Comparison of ENCODE assay signal across 8 mouse cellular contexts in genomic region chr1:164770611-164771010, GRCm38 (mm10). TPM values are rescaled to one million over a fixed set of nuclear protein-coding genes. Genes with fewer than 3 reads are reported as not detected.
DNase-seq lines count a peak whose midpoint lies in the region; ATAC-seq and TF ChIP-seq lines count a peak whose summit lies in the region.

No protein-coding gene starts in this region.

- H3K4me1 ChIP-seq in heart, embryonic 12.5 days (replicated peaks), result no peaks in the 10 kb centered on the region
- H3K4me1 ChIP-seq in midbrain, embryonic 10.5 days, result no peaks in the 10 kb centered on the region

- no peak overlapping the region for H3K27ac ChIP-seq in heart, embryonic 12.5 days (ENCODE audit: poor library complexity, severe bottlenecking)
- H3K27ac ChIP-seq in midbrain, embryonic 10.5 days (replicated peaks), result no peak overlapping the region

- H3K4me3 ChIP-seq in heart, embryonic 12.5 days, result no peak overlapping the region
- H3K4me3 ChIP-seq in midbrain, embryonic 10.5 days, result no peak overlapping the region

- no peak overlapping the region for H3K4me2 ChIP-seq in heart, embryonic 12.5 days

- no peaks in the 10 kb centered on the region for H3K27me3 ChIP-seq in heart, embryonic 12.5 days (replicated peaks)
- H3K27me3 ChIP-seq in midbrain, embryonic 10.5 days (ENCODE audit: low read depth, poor library complexity, severe bottlenecking), result no peaks in the 10 kb centered on the region

- no peak for ATAC-seq in heart, embryonic 12.5 days (ENCODE audit: insufficient number of reproducible peaks, low FRiP score)
- ATAC-seq in activated CD4-positive, CD25-positive, alpha-beta regulatory T cell, adult 4 months, result no peak

- no peaks in the 10 kb centered on the region for H3K36me3 ChIP-seq in heart, embryonic 12.5 days
- H3K36me3 ChIP-seq in midbrain, embryonic 10.5 days, result no peaks in the 10 kb centered on the region

- H3K9me3 ChIP-seq in heart, embryonic 12.5 days (replicated peaks), result peaks cover 10% of the 10 kb centered on the region; the same call in 1 of the 2 replicates
- no peaks in the 10 kb centered on the region for H3K9me3 ChIP-seq in midbrain, embryonic 10.5 days (replicated peaks)

- 49% methylated on average over 7 of the region's 7 CpGs for WGBS in heart, embryonic 12.5 days
- 90% methylated on average over 7 of the region's 7 CpGs for WGBS in midbrain, embryonic 10.5 days

- DNase-seq in heart, adult 18-20 months, result peak; percentile 93 to 95
- peak; percentile 47 for DNase-seq in brain, embryonic 14.5 days (ENCODE audit: low read depth)
- DNase-seq in gastrocnemius, postnatal 25 days, result peak; percentile 89
- DNase-seq in layer of hippocampus, adult 18-20 months (ENCODE audit: low spot score in 2 of 2), result peak; percentile 67 to 91
- peak; percentile 76 for DNase-seq in lung, postnatal 25 days (ENCODE audit: low spot score)
- DNase-seq in midbrain, embryonic 10.5 days (ENCODE audit: low spot score), result no peak

- TF ChIP-seq POLR2A in brain, embryonic 14.5 days (IDR thresholded peaks at IDR 0.05; ENCODE audit: borderline replicate concordance, extremely low read depth, insufficient read depth, insufficient read length, poor library complexity, severe bottlenecking), result no peak

- no peak overlapping the region for H3K9ac ChIP-seq in heart, embryonic 12.5 days

- TF ChIP-seq CTCF in brain, embryonic 14.5 days (IDR thresholded peaks at IDR 0.05; ENCODE audit: borderline replicate concordance, extremely low read depth, insufficient read depth, insufficient read length), result no peak

RNA-seq across cellular contexts. Expression of gene Dpt, which starts 25.8 kb away (rescaled TPM):
- 10 to 100 TPM; 86.1 to 90.5 TPM for total RNA-seq in heart, adult 18-20 months (2021)
- polyA plus RNA-seq in heart, embryonic 12.5 days (2016; fragmentation: Nextera tagmentation; extraction: Ambion mirVana), result 1.7 and 2.1 TPM in 2 replicates
- polyA plus RNA-seq in brain, embryonic 14.5 days (2012; rRNA removed), result 2.1 and 3.0 TPM in 2 replicates
- total RNA-seq in gastrocnemius, postnatal 25 days (2021), result 100 to 1,000 TPM in 1 of 2 experiments, 10 to 100 TPM in 1; 51.1 to 109 TPM
- not detected for total RNA-seq in layer of hippocampus, adult 18-20 months (2021)
- polyA plus RNA-seq in activated CD4-positive, CD25-positive, alpha-beta regulatory T cell, adult 4 months (2017; shearing (Covaris generic)), result under 1 TPM; 0.57 to 0.83 TPM
- not detected in 2 replicates for polyA plus RNA-seq in midbrain, embryonic 10.5 days (2016; fragmentation: Nextera tagmentation; extraction: Ambion mirVana)
